Mouse (Mus musculus) bone marrow, adult 2 months (tissue): ENCODE measurements around the gene Tead1.

ENCODE experiments used
- CTCF ChIP-seq: fragments of 200-500 bp; IDR thresholded peaks from 2 replicates; pipeline ENCODE4 v1.5.1; 2011; ENCODE audit warnings: low read length, control low read depth; ENCODE audit not compliant: control insufficient read depth, insufficient read depth
- POLR2A ChIP-seq: fragments of 200-500 bp; IDR thresholded peaks from 2 replicates; pipeline ENCODE4 v1.6.1; 2011; ENCODE audit warnings: low read depth, mild to moderate bottlenecking, control low read depth, low read length, borderline replicate concordance; ENCODE audit not compliant: control insufficient read depth

DNA sequence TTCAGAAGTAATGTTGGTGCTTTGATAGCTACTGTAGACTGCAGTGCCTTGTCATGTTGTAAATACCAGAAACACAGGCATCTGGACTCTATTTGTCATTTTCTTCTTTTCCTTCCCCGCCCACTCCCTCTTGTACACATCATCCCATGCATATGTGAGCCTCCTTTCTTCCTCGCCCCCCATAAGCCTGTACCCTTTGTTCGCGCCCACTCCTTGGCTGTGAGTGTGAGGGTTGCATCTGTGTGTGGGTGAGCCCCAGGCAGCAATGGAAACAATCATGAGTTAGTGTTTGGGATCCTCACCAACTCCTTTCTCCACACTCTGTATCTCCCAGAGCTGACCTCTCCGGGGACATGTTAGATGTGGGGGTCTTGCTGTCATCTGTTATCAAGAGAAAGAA lies 183.0 kb downstream of the Tead1 start:
- TF ChIP-seq CTCF = no peak
- TF ChIP-seq POLR2A = no peak
